Mouse (Mus musculus): ENCODE data around the gene Gm13090.

The Gm13090 gene

DNA sequence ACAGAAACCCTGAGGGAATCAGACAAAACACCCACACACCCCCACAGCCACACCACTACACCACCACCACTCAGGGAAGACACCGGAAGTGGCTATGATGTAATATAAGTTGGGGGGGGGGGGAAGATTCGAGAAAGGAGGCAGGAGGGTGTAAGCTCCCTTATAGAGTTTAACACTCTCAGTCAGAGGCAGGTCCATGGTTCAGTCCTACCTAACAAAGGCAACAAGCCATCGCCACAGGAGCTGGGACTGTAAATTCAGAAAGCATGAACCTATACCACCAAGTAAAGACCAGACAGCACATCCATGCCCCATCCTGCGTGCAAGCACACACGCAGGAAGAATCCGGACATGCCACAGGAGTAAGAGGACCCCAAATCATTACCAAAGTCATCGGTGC lies at the start of gene Gm13090:
Gene Gm13090, plus strand, starts transcription at position 301 of the 400 bp plus-strand sequence.
- no peak for DNase-seq

DNA sequence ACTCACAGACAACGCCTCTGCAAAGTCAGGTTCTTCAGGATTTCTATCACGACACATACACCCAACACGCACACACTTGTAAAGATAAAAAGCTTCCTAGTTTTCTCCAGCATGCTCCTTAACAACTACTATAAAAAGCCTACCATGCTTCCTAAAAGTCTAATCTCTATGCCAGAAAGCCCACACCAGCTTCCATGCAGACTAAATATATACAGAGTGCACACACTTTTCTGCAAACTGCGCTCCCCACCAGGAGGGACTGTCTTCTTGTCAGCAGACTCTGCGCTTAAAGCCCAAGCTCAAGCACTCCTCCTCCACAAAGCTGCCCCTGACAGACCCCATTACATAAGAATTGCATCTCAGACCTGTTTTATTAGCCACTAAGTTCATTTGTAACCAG lies 47.9 kb upstream of the Gm13090 start:
- DNase-seq: no peak

DNA sequence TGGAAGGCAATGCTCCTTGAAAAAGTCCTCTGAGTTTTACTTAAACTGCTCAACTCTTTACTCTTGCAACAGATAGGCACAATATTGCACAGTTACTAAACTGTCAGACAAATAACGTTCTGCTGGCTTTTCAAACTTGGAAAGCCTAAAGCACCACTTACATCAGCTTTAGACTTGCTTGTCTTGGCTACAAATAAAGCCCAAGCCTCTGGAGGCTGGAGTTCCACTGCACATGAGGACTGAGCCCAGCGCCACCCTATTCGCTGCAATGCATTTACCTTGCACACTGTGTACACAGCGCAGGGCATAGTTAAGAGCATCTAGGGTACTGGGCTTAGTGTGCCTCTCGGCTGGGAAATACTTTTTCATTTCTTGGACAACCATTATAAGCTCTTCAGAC lies 46.1 kb upstream of the Gm13090 start:
- DNase-seq: no peak

GRCm38 (mm10) chr4:151044037-151044943 lies 45.1 kb upstream of the Gm13090 start, which contains the start of gene Per3:
TSS of gene Per3 (minus strand) at chr4:151044665.
- peak; percentile 97 for DNase-seq

DNA sequence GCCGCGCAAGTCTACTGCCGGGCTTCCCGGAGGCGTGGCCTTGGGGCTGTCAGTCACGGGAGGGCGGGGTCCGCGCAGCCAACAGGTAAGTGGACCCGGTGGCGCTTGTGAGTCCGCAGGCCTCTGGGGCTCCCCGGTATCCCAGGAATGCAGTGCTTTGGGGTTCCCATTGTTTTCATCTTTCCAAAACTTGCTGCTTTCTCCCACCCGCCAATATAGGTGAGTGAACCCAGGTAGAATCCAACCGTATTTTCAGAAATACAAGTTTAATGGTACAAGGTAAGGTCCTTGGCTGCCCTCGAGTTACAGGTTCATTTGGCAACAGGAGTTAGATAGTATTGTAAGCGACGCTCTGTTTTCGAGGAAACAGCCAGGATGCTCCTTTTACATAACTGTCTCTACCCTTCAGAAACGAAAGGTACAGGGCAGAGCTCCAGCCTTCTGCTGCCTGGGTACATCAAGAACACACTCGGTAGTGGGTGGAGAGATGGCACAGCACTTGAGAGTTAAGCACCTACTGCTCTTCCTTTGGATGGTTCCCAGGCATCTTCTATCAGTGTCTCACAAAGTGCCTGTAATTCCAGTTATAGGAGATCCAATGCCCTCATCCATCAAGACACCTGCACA lies 44.3 kb upstream of the Gm13090 start:
- DNase-seq: no peak

DNA sequence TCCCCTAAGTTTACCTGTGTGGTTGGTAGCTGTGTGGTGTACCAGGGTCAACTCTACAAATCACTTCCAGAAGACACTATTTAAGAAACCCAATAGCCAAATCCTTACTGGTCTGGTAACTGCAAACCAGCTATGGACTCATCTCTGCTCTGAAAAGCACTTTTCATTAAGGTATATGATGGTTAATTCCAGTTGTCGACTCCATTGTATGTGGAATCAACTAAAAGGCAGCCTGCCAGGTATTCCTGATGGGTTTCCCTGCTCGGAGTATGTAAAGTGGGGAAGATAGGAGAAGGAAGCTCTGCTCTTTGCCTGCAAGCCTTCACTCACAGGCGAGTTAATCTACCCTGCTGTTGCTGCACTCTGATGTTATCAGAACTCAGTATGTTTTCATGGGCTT lies 42.8 kb upstream of the Gm13090 start:
- DNase-seq: no peak

DNA sequence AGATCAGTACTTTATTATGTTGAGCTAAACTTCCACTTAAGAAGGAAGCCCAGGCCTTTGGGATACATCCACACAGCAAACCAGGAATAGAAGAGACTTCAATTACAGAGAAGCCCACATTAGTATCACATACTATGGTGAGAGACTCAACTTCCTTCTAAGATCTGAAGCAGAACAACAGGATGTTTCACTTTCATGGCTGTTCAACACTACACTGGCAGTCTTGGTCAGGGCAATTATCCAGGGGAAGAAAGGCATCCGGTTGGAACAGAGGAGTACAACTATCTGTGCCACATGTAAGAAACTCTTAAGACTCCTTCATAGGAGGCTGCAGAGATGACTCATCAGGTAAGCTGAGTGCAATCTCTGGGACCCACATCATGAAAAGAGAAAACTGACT lies 38.2 kb upstream of the Gm13090 start:
- DNase-seq: no peak

DNA sequence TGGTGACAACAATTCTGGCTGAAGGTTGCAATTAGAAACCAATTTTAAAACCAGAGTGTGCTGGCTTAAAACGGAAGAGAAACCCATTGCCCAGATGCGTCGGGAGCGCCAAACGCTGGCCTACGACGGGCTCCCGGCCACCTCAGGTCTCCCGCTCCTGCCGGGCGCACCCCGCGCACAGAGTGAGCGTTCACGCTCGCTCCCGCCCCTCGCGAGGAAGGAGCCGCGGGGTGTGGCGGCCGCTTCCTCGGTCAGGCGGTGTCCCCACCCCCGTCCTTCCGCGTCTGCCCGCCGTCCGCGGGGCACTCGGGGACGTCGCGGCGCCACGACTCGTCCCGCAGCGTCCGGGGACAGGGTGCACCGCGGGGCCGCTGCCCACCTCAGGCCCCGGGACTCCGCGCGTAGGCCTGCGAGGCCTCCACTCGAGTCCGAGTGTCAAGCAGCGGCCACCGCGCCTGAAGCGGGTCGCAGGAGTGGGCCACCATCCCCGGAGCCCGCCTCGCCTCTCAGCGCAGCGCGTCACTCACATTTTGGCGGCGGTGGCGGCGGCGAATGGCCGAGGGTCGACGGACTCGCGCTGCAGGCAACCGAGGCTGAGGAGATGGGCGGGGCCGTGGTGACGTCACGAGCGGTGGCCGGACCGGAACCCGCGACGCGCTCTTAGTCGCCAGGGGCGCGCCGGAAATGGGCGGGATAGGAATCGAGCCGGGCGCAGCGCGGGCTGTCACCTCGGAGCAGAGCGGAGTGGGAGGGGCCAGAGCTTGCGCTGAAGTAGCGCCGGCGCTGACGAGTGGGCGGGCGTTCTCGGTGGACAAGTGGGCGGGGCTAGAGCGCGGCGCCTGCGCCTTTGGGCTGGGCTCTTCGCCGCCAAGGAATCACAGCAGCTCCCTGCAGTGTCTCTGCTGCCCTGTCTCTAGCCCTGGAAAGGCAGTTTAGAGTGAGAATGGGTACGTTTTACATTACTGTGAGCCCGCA lies 31.7 kb upstream of the Gm13090 start, which contains the start of gene Vamp3:
Gene Vamp3, minus strand, starts transcription at position 617 of the 975 bp plus-strand sequence.
- DNase-seq: peak; percentile 99

DNA sequence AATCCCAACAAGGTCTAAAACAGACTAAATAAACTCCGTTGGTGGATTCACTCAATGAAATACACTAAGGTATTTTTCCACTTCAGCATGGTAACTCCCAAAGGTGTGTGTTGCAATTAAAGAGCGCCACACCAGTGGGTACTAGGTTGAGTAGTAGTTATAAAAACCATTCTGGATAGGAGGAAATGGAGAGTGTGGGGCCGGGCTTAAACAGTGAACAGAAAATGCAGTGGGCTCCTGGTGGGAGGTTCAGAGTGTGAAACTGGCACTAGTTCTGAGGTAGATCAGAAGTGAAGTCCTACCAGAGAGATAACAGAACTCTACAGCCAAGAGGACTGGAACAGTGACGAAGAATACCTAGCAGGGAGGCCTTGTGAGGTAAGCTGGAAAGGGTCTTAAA lies 30.7 kb upstream of the Gm13090 start:
- no peak for DNase-seq

DNA sequence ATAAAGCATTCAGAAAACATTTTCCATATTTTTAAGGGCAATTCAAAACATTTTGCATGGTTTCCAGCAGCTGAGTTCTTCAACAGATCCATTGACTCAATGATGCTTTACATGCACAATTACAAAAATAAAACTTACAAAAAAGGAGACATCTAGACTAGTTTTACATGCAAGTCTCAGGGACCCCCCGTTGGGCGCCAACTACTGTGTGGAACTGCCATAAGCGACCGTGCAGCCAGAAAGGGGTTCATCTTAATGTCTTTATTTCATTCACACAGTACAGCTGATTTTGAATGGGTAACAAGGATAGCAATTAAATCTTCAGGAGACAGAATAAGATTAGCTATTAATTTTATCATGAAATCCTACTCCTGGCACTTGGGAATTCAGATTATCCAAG lies 29.8 kb upstream of the Gm13090 start:
- no peak for DNase-seq

- DNase-seq: no peak
Measured at GRCm38 (mm10) chr4:151068751-151069150, 20.6 kb upstream of the Gm13090 start.

- no peak for DNase-seq
Measured at GRCm38 (mm10) chr4:151070962-151071361, 18.4 kb upstream of the Gm13090 start.

- DNase-seq: peak; percentile 81
Measured at GRCm38 (mm10) chr4:151073108-151073744, 16.1 kb upstream of the Gm13090 start.

- no peak for DNase-seq
Measured at GRCm38 (mm10) chr4:151074817-151075216, 14.6 kb upstream of the Gm13090 start.

GRCm38 (mm10) chr4:151081355-151081754 lies 8.0 kb upstream of the Gm13090 start:
- DNase-seq: no peak

GRCm38 (mm10) chr4:151081977-151082376 lies 7.4 kb upstream of the Gm13090 start:
- no peak for DNase-seq

GRCm38 (mm10) chr4:151083027-151083426 lies 6.3 kb upstream of the Gm13090 start:
- DNase-seq: no peak

DNA sequence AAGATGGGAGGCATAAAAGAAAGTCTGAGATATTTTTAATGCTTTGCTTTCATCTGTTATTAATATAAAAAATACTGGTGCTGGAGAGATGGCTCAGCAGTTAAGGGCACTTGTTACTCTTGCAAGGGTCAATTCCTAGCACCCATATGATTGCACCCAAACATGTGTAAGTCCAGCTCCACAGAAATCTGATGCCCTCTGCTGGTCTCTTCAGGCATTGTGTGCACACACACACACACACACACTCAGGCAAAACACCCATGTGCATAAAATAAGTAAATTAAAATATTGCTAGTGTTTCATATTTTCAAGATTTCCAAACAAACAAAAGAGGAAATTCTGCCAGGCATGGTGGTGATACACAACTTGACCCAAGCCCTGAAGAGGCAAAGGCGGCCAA lies 2.0 kb upstream of the Gm13090 start:
- no peak for DNase-seq

DNA sequence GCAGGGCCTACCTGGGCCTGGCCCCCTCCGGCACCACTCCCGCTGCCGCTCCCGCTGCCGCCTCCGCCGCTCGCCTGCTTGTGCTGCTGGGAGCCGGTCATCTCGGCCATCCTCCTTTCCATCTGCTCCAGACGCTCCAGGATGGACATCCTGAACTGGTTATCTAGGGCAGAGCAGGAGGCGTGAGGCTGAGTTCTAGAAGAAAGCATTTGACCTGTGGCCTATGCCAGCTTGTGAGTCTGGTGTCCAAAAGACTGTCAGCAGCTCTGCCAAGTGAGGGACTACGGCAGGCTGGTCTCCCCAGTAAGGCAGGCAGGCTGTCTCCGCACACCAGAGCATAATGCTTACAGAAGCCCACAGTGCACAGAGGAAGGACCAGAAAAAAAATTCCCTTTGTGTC lies 551 bp upstream of the Gm13090 start:
- no peak for DNase-seq

- peak; percentile 73 for DNase-seq
Measured at GRCm38 (mm10) chr4:151095207-151095606, 5.8 kb downstream of the Gm13090 start.

DNA sequence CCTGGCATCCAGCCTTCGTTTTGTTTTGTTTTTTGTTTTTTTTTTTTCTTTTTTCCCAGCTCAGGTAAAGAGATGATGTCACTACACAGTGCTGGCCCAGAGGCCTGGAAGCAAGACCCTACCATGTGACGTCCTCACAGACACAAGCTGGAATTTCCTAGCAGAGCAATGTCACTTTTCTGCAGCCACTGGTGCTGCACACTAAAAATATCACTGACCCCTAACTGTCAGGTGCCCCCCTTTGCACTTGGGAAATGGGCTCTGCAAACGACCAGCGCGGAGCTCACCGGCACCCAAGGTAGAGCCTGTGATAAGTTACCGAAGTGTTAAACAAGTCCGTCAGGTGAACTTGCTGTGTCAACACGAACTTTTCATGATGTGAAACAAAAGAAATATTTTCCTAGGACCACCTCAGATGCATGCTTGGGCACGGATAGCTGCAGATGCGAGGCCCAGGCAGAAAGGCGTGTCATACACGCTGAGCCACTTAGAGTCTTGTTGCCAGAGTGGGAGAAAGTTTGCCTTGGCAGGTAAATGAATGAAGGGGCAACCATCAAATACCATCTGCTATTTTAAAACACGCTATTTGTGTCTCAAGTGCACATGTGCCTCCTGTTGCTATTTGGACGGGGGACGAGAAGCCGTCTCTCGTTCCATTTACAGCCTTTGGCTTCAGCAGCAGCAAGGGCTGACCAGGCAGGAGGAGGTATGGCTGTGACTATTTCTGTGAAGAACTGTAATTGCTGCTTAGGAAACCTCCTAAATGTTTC lies 7.1 kb downstream of the Gm13090 start:
- no peak for DNase-seq

- no peak for DNase-seq
Measured at GRCm38 (mm10) chr4:151097104-151097438, 7.7 kb downstream of the Gm13090 start.

All from retina, postnatal 1 day (tissue).